Mouse (Mus musculus) cortical plate, adult 2 months (tissue): Measurements from ENCODE around the gene Tanc1. TPM values are rescaled to one million over a fixed set of nuclear protein-coding genes. Genes with fewer than 3 reads are reported as not detected.
A peak's percentile ranks its signal among the peaks of the same experiment; 100 is the strongest.
"Not testable (repeated sequence)": the region's sequence is repeated elsewhere in the genome, so short reads cannot be mapped to it uniquely, and the experiment has no call there.

Source experiments
- H3K27ac ChIP-seq: fragments of 200-500 bp; 2 replicates; pipeline ENCODE4 v1.5.1; 2012; ENCODE audit warnings: low read length, control low read depth, inconsistent platforms; ENCODE audit not compliant: insufficient read depth
- H3K4me1 ChIP-seq: fragments of 200-500 bp; 2 replicates; pipeline ENCODE4 v1.6.1; 2011; ENCODE audit warnings: low read length; ENCODE audit not compliant: control insufficient read depth, insufficient read depth
- H3K4me3 ChIP-seq: fragments of 200-500 bp; 2 replicates; pipeline ENCODE4 v1.5.1; 2011; ENCODE audit warnings: mild to moderate bottlenecking, low read length, control low read depth; ENCODE audit not compliant: insufficient read depth
- CTCF ChIP-seq: fragments of 200-500 bp; IDR thresholded peaks from 2 replicates; pipeline ENCODE4 v1.5.1; 2011; ENCODE audit warnings: mild to moderate bottlenecking, control low read depth, low read length; ENCODE audit not compliant: insufficient read depth; ENCODE audit errors: extremely low read depth
- POLR2A ChIP-seq: fragments of 200-500 bp; IDR thresholded peaks from 2 replicates; pipeline ENCODE4 v1.6.1; 2011; ENCODE audit warnings: mild to moderate bottlenecking, low read length, control low read depth; ENCODE audit not compliant: insufficient read depth; ENCODE audit errors: extremely low read depth
- polyA plus RNA-seq: library from polyadenylated mRNA; depleted of rRNA; stranded (reverse); fragments of >200 nt; gene quantifications from 2 replicates; pipeline ENCODE4 v1.2.3, GENCODE M21; 2012; rRNA removed

Gene Tanc1
- polyA plus RNA-seq, result 9.8 and 14.3 TPM in 2 replicates

GRCm38 (mm10) chr2:59611831-59612732 lies at the start of gene Tanc1:
Gene Tanc1 (plus strand): TSS chr2:59612042.
- TF ChIP-seq POLR2A (no peak), CTCF (no peak)
- peak within 1 kb of the TSS; percentile 58 for H3K4me3 ChIP-seq
- H3K4me1 ChIP-seq, result peaks cover 3% of the 10 kb centered on the region
- H3K27ac ChIP-seq, result peak within 1 kb of the TSS; percentile 65; the same call in 1 of the 2 replicates

- Histone ChIP-seq H3K27ac (no peak overlapping the region), H3K4me3 (no peak overlapping the region), H3K4me1 (no peaks in the 10 kb centered on the region)
- TF ChIP-seq POLR2A (no peak), CTCF (no peak)
These were observed 49.6 kb upstream of the Tanc1 start for GRCm38 (mm10) chr2:59562215-59562614.

GRCm38 (mm10) chr2:59562696-59563095 lies 49.1 kb upstream of the Tanc1 start:
- Histone ChIP-seq H3K27ac (no peak overlapping the region), H3K4me3 (no peak overlapping the region), H3K4me1 (no peaks in the 10 kb centered on the region)
- TF ChIP-seq POLR2A (no peak), CTCF (no peak)

GRCm38 (mm10) chr2:59564029-59564611 lies 47.7 kb upstream of the Tanc1 start:
- not testable (repeated sequence) for H3K4me1 ChIP-seq, H3K27ac ChIP-seq, H3K4me3 ChIP-seq

- no peak for TF ChIP-seq CTCF
- TF ChIP-seq POLR2A, result no peak
These were observed 46.9 kb upstream of the Tanc1 start for GRCm38 (mm10) chr2:59564947-59565346.

GRCm38 (mm10) chr2:59580939-59581338 lies 30.9 kb upstream of the Tanc1 start:
- Histone ChIP-seq H3K4me1 (no peaks in the 10 kb centered on the region), H3K27ac (no peak overlapping the region), H3K4me3 (no peak overlapping the region)
- TF ChIP-seq POLR2A (no peak), CTCF (no peak)

More at GRCm38 (mm10) chr2:59564947-59565346, 46.9 kb upstream of the Tanc1 start:
- Histone ChIP-seq H3K27ac (no peak overlapping the region), H3K4me3 (no peak overlapping the region), H3K4me1 (no peaks in the 10 kb centered on the region)

- Histone ChIP-seq H3K27ac (no peak overlapping the region), H3K4me3 (no peak overlapping the region), H3K4me1 (no peaks in the 10 kb centered on the region)
- TF ChIP-seq POLR2A (no peak), CTCF (no peak)
These were observed 27.9 kb upstream of the Tanc1 start for GRCm38 (mm10) chr2:59583961-59584360.

GRCm38 (mm10) chr2:59587387-59588095 lies 24.3 kb upstream of the Tanc1 start:
- TF ChIP-seq CTCF (no peak), POLR2A (no peak)
- Histone ChIP-seq H3K4me1 (no peaks in the 10 kb centered on the region), H3K4me3 (no peak overlapping the region), H3K27ac (no peak overlapping the region)

- H3K4me1 ChIP-seq, result no peaks in the 10 kb centered on the region
- no peak for TF ChIP-seq CTCF
- H3K4me3 ChIP-seq, result no peak overlapping the region
- no peak overlapping the region for H3K27ac ChIP-seq
These were observed 23.8 kb upstream of the Tanc1 start for GRCm38 (mm10) chr2:59588096-59588405.
